Mouse (Mus musculus) bone marrow, adult 2 months (tissue): ENCODE results near the gene Gm21190.
"Not testable (repeated sequence)": the region's sequence is repeated elsewhere in the genome, so short reads cannot be mapped to it uniquely, and the experiment has no call there.

Experiments used
- CTCF ChIP-seq: fragments of 200-500 bp; IDR thresholded peaks from 2 replicates; pipeline ENCODE4 v1.5.1; 2011; ENCODE audit warnings: low read length, control low read depth; ENCODE audit not compliant: control insufficient read depth, insufficient read depth
- POLR2A ChIP-seq: fragments of 200-500 bp; IDR thresholded peaks from 2 replicates; pipeline ENCODE4 v1.6.1; 2011; ENCODE audit warnings: low read depth, mild to moderate bottlenecking, control low read depth, low read length, borderline replicate concordance; ENCODE audit not compliant: control insufficient read depth

DNA sequence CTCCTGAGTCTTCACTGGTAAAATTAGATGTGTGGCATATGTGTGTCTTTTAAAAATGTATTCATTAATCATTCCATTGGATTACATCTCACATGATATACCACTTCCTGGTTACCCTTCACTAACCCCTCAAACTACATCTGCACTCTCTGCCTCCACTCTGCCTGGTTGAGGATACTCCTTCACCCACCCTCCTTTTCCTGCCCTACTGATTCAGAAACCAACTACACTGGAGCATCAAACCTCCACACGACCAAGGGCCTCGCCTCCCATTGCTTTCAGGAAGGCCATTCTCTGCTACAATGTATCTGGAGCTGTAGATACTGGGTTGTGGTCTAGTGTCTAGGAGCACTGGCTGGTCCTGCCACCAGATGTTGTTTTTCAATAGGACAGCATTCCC is 46.2 kb downstream of the Gm21190 start:
- TF ChIP-seq POLR2A, CTCF: not testable (repeated sequence)
